Mouse (Mus musculus) lung, adult 18-20 months (tissue): ENCODE data around the gene Scrg1.
A peak's percentile ranks its signal among the peaks of the same experiment; 100 is the strongest.
"Not testable (repeated sequence)": the region's sequence is repeated elsewhere in the genome, so short reads cannot be mapped to it uniquely, and the experiment has no call there.

Source experiments
- DNase-seq, 2 experiments: peaks; one replicate each; pipeline ENCODE4 v3.0.0; 2022; ENCODE audit warnings: mixed read lengths in 2 of 2

The Scrg1 gene

GRCm38 (mm10) chr8:57455765-57456164 lies at the start of gene Scrg1:
Scrg1 (plus strand) TSS chr8:57455923.
- no peak for DNase-seq

GRCm38 (mm10) chr8:57406366-57406765 lies 49.4 kb upstream of the Scrg1 start:
- DNase-seq, result no peak

GRCm38 (mm10) chr8:57409333-57409732 lies 46.4 kb upstream of the Scrg1 start:
- DNase-seq, result no peak

- no peak for DNase-seq
Observed at GRCm38 (mm10) chr8:57409779-57410472, 45.8 kb upstream of the Scrg1 start.

GRCm38 (mm10) chr8:57410473-57410863 lies 45.3 kb upstream of the Scrg1 start:
- DNase-seq, result no peak

- no peak for DNase-seq
Observed at GRCm38 (mm10) chr8:57411366-57411765, 44.4 kb upstream of the Scrg1 start.

GRCm38 (mm10) chr8:57416827-57417226 lies 38.9 kb upstream of the Scrg1 start:
- no peak for DNase-seq

- no peak for DNase-seq
Observed at GRCm38 (mm10) chr8:57426074-57426473, 29.6 kb upstream of the Scrg1 start.

- DNase-seq, result no peak
Observed at GRCm38 (mm10) chr8:57427581-57428366, 27.9 kb upstream of the Scrg1 start.

- DNase-seq, result no peak
Observed at GRCm38 (mm10) chr8:57428566-57428965, 27.2 kb upstream of the Scrg1 start.

GRCm38 (mm10) chr8:57429166-57429887 lies 26.4 kb upstream of the Scrg1 start:
- peak; percentile 53 to 77 for DNase-seq

- not testable (repeated sequence) for DNase-seq
Observed at GRCm38 (mm10) chr8:57429888-57430274, 25.8 kb upstream of the Scrg1 start.

- DNase-seq, result no peak
Observed at GRCm38 (mm10) chr8:57430901-57431300, 24.8 kb upstream of the Scrg1 start.

- DNase-seq, result peak; percentile 11 to 28
Observed at GRCm38 (mm10) chr8:57432802-57433201, 22.9 kb upstream of the Scrg1 start.

- DNase-seq, result no peak
Observed at GRCm38 (mm10) chr8:57435768-57436436, 19.8 kb upstream of the Scrg1 start.

GRCm38 (mm10) chr8:57436437-57436796 lies 19.3 kb upstream of the Scrg1 start:
- no peak for DNase-seq

GRCm38 (mm10) chr8:57441131-57441530 lies 14.6 kb upstream of the Scrg1 start:
- no peak for DNase-seq

- no peak for DNase-seq
Observed at GRCm38 (mm10) chr8:57441556-57441955, 14.2 kb upstream of the Scrg1 start.

GRCm38 (mm10) chr8:57443289-57443688 lies 12.4 kb upstream of the Scrg1 start:
- DNase-seq, result no peak

- not testable (repeated sequence) for DNase-seq
Observed at GRCm38 (mm10) chr8:57445901-57446300, 9.8 kb upstream of the Scrg1 start.

- DNase-seq, result no peak
Observed at GRCm38 (mm10) chr8:57450726-57451125, 5.0 kb upstream of the Scrg1 start.

- no peak for DNase-seq
Observed at GRCm38 (mm10) chr8:57451896-57452295, 3.8 kb upstream of the Scrg1 start.

GRCm38 (mm10) chr8:57453361-57453760 lies 2.4 kb upstream of the Scrg1 start:
- no peak for DNase-seq
